Mouse (Mus musculus): ENCODE data around the gene Eif4b. TPM values are rescaled to one million over a fixed set of nuclear protein-coding genes. Genes with fewer than 3 reads are reported as not detected.
"Not testable (repeated sequence)": the region's sequence is repeated elsewhere in the genome, so short reads cannot be mapped to it uniquely, and the experiment has no call there.

The Eif4b gene
- total RNA-seq, 4 experiments from 2014 or later, result 175 to 212 (median 192) TPM

DNA sequence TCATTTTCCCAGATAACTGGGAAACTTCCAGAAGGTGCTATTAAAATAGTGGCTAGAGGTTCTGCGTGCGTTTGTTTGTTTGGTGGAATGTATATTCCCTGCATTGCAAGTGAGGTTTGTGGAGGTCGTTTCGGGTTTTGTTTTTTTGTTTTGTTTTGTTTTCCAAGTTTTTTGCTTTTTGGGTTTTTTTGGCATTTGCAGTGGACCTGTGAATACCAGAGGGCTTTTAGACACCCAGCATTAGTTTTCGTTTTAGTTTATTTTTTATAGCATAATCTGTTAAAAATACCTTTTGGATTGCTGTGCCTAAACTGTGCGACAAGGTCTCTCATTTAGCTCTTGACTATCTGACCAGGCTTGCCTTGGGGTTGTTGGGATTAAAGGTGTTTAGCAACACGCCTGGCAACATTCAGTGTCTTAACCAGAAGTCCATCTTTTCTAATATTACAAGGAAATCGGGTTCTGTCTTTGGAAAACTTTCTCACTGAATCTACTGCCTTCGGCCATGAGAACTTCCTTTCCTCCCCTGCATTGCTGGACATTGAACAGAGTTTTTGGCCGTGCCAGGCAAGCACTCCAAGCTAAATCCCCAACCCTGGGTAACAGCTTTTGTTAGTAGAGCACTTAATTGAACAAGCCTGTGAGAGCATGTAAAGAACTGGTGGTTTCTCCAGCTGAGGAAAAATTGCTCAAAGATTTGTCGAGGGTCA lies 1.5 kb downstream of the Eif4b start:
- DNase-seq (ENCODE audit: low spot score in 2 of 2), result no peak

DNA sequence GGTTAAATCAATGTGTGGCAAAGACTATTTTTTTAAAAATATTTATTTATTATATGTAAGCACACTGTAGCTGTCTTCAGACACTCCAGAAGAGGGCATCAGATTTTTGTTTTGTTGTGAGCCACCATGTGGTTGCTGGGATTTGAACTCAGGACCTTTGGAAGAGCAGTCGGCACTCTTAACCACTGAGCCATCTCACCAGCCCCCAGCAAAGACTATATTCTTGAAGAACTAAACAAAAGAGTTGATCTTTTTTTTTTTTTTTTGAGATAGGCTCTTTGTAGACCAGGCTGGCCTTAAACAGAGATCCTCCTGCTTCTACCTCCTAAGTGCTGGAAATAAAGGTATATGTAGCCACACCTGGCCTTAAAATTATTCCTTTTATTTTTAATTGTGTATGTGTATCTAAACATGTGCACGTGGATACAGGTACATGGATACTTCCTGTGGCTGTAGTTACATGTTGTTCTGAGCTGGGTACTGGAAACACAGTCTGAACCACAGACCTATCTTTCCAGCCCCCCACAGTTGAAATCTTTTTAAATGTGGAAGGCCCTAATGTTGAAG lies 3.6 kb downstream of the Eif4b start:
- DNase-seq (ENCODE audit: low spot score in 2 of 2), result no peak

DNA sequence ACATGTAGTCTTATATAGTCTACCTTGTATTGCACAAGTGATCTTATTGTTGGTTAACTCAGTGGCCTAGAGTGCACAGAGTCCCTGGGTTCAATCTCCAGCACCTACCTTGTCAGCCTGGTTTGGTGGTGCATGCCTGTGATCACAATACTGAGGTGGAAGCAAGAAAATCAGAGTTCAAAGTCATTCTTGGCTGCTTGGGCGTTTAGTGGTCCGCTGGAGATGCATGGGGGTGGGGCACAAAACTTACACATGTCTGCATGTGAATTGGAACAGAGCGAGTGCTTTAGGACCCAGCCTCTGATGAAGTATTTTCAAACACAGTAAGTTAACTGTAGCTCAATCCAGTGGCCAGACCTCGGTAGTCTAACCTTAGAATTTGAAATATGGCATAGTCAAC lies 5.6 kb downstream of the Eif4b start:
- no peak for DNase-seq (ENCODE audit: low spot score in 2 of 2)

DNA sequence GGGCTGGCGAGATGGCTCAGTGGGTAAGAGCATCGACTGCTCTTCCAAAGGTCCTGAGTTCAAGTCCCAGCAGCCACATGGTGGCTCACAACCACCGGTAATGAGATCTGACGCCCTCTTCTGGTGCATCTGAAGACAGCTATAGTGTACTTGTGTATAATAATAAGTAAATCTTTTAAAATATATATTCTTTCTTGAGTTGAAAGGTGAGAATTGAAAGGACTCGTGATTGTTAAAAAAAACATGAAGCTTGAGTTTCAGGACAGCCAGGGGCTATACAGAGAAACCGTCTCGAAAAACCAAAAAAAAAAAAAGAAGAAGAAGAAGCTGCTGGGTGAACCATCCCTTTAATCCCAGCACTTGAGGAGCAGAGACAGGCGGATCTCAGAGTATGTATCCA lies 6.4 kb downstream of the Eif4b start:
- DNase-seq (ENCODE audit: low spot score in 2 of 2), result not testable (repeated sequence)

DNA sequence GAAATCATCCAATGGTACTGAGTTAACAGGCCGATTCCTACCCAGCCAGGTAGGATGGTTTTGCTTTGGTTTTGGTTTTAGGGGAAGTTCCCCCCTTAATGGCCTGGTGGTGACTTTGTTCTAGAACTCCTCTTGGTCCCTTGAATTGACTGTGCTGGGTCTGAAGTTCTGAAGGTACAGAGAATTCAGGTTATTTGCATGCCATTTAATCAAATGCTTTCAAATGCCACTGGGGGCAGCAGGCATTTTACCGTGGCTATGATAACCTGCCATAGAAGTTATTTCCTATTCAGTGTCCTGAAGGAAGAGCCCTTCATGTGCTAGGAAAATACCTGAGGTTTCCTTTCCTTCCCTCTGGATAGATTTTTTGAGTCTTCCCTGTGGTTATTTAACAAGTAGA lies 6.9 kb downstream of the Eif4b start:
- no peak for DNase-seq (ENCODE audit: low spot score in 2 of 2)

DNA sequence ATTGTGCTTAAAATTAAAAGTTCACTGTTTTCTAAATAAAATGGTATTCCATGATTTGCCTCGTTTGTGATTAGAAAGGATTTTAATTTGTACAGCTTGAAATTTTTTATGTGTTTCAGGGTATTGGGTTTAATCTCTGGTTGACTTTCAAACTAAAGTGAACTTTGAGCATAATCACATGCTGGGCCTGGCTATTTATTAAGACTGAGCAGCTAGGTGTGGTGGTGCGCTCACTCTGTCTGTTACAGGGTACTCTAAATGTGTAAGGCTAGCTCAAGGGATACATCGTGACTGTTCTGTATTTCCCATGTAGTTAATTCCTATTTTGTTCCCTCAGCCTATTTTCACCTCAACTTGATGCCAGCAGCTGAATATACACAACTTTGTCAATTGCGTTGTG lies 8.6 kb downstream of the Eif4b start:
- no peak for DNase-seq (ENCODE audit: low spot score in 2 of 2)

DNA sequence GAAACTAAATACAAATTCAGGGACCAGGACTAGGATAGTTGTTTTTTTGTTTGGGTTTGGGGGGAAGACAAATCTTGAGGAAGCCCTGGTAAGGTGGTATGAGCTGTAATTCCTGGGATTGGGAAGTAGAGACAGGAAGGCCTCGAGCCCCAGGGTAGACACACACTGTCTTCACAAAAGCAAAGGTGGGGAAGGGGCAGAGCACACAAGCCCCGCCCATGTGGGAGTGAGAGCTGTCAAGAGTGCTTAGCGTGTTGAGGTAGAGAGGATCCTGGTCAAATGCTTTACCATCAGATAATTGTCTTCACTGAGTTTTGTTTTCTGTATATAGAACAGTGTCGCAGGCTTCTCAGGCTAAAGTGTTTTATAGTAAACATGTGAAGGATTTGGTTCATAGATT lies 9.5 kb downstream of the Eif4b start:
- DNase-seq (ENCODE audit: low spot score in 2 of 2), result no peak

DNA sequence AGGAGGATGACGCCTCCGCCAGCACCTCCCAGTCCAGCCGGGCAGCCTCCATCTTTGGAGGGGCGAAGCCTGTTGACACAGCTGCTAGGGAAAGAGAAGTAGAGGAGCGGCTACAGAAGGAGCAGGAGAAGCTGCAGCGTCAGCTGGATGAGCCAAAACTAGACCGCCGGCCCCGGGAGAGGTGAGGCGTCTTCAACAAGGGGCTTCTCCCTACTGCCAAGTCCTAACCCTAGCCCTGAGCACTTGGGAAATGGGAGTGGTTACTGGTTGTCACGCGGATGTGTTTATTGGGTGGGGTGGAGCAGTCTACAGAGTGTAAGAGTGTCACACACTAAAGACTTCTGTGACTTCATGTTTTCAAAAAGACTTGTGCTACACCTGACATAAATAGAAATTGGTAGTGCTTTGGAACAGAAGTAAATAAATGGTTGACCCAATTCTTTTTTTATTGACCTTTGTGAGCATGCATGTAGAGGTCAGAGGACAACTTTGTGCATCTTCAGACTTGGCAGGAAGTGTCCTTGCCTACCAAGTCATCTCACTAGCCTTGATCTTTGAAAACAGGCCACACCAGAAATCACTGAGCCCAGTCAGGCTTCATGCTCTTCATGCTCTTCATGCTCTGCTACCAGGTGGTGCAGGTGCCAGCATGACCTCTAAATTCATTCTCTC lies 16.5 kb downstream of the Eif4b start:
- DNase-seq (ENCODE audit: low spot score in 2 of 2), result no peak

DNA sequence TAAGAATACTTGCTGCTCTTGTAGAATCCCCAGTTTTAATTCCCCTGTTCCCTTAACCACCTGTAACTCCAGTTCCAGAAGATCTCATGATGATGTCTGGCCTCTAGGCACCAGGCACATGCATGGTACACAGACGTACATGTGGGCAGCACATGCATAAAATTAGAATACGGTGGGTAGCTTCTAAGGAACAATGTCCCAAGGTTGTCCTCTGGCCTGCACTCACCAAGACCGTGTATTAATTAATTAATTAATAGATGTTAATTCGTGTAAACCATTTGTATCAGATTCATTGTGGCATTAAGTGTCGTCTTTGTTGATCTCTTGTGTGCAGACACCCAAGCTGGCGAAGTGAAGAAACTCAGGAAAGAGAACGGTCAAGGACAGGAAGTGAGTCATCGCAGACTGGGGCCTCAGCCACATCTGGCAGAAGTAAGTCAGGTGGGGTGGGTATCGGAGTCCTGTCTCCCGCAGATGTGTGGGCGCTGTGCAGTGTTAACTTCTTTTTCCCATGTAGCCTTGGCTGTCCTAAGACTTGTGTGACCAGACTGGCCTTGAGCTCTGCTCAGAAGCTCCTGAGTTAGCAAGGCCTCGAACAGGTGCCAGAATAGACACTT lies 17.6 kb downstream of the Eif4b start:
- DNase-seq (ENCODE audit: low spot score in 2 of 2), result no peak

DNA sequence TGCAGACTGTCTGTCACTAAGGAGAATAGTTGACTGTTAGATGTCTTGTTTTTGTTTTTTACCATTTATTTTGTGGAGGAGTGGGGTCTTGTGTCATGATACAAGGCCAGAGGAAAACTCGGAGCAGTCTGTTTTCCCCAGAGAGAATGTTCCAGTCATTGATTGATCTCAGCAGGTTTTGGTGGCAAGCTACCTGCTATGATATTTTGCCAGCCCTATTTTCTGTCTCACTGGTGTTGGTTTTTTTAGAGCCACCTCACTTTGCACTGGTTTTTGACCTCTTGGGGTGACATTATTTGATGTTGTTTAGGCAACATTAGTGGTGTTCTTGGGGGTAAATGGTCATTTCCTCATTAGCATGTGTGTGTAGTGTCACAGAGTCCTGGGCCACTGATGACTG lies 18.1 kb downstream of the Eif4b start:
- DNase-seq (ENCODE audit: low spot score in 2 of 2), result no peak

DNA sequence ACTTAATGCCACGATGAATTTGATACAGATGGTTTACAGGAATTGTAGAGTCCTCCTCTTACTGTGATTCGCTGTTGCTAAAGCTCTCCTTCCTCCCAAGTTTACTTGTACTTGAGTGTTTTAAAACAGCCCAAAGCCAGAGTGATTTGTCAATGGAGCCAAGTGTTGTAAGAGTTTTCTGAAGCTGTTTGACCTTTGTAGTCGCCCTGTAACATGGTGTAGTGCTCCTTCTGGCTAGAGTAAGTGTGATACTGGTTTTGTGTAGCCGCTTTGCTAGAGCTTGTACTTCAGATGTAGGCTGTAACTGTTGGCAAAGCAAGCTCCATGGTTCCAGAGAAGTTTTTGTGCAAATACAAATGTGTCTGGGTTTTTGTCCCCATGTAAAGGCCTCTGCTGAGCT lies 18.6 kb downstream of the Eif4b start:
- DNase-seq (ENCODE audit: low spot score in 2 of 2), result no peak

DNA sequence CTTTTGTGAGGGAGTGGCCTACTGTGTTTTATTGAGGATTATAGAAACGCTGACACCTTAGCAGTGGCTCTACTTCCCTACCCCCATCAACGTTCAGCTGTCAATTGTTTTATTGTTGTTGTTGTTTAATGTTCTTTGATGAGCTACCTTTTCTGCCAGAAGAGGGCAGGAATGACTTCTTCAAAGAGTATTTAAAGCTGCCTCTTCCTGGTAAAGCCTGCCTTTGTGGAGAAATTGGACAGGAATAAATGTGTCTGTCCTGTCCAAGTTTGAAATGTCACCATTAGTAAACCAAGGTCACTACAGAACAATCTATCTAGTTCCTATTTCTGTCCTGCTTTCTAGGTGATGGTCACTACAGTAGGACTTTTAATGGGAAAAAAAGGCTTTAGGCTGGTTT lies 20.6 kb downstream of the Eif4b start:
- no peak for DNase-seq (ENCODE audit: low spot score in 2 of 2)

DNA sequence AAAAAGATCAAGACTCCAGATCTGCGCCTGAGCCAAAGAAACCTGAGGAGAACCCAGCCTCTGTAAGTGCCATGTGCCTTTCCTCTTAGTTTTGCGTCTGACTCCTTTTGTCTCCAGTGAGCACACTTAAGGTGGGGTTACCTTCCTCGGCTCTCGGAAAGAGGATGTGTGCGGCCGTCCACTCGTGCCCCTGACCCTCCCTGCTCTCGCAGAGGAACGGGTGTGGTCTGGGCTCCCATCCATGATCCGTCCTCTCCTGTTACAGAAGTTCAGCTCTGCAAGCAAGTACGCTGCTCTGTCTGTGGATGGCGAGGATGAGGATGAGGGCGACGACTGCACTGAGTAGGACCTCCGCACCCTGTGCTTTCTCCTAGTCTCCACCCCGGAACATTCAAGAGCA lies 21.4 kb downstream of the Eif4b start:
- no peak for DNase-seq (ENCODE audit: low spot score in 2 of 2)

DNA sequence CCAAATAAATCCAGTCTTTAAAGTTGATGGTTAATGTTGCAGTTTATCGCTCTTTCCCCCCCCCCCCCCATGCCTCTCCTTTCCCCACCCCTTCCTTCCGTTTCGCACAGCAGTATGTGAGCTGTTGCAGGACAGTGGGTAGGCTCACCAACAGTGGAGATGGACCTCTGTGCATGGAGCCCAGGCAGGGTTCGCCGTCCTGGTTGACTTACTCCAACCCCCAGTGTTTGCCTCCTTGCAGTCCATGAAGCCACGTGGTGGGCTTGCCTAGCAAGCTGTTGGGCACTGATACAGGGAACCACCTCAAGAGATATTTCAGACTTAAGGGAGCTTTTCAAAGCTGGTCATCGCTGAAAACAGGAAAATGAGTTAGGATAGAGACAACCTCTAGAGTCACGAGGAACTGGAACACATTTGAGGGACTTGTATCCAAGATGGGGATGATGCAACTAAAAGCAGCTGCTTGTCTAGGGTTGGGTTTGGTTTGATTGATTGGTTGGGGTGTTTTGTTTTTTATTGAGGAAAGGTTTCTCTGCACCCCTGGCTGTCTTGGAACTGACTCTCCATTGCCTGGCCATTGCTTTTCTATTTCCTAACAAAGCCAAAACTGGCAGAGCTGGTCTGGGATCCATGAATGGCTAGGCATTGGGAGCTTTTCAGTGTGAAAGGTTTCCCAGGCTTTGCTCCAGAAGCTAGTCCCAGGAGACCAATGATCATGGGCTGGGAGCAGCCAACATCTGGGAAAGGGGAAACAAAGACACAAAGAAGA lies 23.8 kb downstream of the Eif4b start:
- DNase-seq (ENCODE audit: low spot score in 2 of 2), result no peak

DNA sequence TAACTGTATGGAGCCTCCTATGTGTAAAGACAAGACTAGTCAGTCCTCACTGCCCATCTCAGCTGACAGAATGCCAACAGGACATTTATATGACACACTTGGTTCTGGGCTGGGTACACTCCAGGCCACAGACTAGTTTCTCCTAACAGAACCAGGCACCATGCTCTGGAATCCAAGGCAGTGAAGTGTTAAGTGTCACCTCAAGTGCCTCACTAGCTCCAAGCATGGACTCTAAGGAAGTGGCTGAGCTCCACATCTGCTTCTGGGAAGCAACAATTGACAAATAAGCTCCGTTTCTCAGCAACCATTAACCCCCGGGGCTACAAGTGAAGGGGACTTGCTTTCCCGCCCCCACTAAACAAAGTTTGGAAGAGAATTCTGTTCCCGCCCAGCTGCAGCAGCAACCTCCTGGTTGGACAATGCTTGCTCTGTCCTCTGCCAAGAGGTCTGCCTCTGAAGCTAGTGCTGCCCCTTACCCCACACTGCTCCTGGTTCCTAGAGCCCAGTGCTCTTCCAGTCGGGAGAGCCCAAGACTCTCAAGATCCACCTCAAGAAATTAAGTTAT lies 24.5 kb downstream of the Eif4b start:
- DNase-seq (ENCODE audit: low spot score in 2 of 2), result no peak

DNA sequence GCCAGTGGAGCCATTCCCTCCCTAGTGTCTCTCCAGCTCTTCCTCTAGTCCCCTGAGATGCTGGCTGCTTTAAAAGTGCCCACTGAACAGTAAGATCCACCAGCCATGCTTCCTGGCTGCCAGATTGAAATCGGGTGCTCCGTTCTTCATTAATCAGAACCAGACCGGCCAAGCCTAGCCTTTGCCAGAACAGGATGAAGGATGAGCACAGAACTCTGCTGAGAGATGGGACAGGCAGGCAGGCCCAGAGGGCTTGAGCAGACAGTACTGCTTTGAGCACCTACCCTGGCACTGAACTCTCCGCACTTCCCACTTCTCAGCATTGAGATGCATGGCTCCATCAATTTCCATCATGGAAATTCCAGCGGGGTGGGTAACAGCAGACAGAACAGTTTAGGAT lies 25.7 kb downstream of the Eif4b start:
- DNase-seq (ENCODE audit: low spot score in 2 of 2), result no peak

DNA sequence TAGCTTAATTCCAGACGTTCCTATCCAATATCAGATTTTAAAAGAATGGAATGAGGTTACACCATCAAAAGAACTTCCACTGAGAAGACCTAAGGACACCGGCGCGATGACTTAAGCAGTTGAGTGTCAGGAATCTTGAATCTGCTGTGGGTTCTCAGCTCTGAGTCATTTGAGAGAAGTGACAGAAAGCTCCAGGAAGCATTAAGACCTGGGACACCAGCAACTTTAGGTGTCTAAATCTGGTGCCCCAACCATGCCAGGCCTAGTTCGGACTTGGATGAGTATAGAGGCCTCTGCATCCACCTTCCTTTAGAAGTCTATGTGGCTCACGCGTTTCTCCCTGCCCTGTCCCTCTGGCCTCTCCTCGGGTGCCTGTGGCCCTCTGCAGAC lies 26.2 kb downstream of the Eif4b start:
- DNase-seq (ENCODE audit: low spot score in 2 of 2), result no peak

DNA sequence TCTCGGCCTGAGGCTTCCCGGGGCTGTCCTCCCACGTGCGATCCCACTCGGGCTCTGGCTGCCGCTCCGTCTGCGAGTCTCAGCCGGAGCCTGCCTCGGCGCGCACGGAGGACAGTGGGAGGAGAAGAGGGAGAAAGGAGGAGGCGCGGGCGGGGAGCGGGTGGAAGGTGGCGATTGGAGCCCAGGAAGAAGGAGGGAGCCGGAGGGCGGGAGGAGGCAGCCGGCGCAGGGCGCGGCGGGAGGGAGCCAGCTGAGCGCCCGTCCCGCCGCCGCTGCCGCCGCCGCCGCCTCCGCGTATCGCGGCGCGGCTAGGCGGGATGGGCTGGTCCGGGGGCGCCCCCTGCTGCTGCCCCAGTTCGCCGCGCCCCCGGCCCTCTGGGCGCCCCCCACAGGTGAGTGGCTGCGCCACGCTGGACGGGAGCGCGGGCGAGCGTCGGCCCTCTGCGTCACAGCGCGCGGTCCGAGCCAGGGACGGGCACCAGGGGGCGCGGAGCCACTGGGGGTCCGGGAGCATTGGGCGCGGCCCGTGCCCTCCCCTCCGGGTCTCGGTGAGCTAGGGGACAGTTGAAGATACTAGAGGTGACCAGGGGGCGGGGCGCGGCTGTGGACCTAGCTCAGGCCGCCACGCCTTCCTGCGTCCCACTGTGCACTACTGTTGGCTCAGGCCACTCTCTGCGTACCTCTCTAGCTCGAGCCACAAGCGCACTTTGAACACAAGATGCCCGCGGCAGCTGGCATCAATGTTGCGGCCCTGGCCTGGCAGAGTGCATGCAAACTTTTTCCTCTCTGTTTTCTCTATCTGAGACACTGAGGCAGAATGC lies 26.8 kb downstream of the Eif4b start, which contains the start of gene Tns2:
TSS of gene Tns2 (plus strand) at position 253 of the 821 bp plus-strand sequence.
- peak in 1 of 2 experiments; percentile 65 for DNase-seq (ENCODE audit: low spot score in 2 of 2)

DNA sequence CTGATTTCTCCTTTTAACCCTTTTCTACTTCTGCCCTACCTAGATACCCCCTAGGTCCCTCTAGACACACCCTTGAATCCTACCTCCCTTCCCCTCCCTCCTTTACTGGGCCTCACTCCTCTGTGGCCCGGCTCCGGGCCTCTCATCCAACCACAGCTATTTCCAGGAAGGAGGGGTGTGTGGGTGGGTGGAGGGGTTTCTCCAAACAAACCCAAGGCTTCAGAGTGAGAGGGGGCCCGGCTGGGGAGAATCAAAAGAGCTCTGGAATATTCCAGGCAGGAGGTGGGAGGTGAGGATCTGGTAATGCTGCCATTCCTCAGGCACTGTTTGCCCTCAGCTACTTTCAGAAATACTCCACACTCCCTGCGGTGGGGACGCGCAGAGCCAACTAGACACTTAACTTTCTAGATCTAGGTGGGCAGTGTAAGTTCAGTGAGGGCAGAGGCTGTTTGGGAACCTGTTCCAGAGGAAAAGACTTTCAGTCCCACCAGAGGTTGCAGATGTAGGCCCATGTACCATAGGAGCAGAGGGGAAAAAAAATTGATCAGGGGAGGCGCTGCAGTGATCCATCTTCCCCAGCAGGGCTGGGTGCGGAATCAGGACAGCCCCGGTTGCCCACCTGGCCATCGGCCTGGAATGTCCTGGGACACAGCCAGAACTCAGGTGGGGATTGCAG lies 27.6 kb downstream of the Eif4b start:
- no peak for DNase-seq (ENCODE audit: low spot score in 2 of 2)
